Mouse (Mus musculus): ENCODE data around the gene Slco1c1. TPM values are rescaled to one million over a fixed set of nuclear protein-coding genes. Genes with fewer than 3 reads are reported as not detected.

Gene Slco1c1
- total RNA-seq (2021), result 1 to 10 TPM in 1 of 2 experiments, under 1 TPM in 1; 0.97 to 1.0 TPM

DNA sequence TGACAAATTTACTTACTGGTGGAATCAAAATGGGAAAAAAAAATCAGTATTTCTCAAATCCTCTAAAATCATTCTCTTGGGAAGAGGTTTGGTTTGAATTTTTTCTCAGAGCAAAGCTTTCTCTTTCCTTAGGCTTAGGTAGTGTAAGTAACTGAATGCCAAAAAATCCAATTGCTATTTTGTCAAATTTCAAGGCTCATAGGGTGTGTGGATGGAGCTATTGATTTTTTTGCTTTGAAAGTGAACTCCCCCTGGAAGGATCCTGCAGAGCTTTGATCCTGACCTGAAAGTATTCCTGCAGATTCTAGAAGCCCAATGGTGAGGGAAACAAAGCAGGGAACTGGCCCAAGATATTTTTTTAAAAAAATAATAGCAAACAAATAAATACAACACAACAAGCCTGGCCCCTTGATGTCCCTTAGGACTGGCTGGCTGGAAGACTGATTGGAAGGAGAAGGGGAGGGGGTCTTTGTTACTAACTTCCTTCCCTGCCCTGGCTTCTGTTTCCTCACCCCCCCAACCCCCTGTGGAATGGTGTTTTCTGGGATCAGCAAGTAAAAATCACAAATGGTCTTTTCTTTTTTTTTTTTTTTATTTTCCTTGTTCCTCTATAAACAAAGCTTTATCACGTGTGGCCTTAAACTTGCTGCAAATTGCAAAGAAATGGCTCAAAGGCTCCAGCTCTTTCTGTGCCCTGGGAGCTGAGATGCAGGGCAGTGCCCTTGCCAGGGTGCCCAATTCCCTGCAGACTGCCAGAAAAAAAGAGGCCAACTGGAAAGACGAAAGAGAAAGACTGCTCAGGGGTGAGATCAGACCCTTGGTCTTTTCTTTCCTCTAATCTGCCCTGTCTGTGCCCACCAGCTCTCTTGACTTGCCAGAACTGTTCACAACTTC, at the start of gene Slco1c1:
Gene Slco1c1 (plus strand): TSS at position 622 of the 894 bp plus-strand sequence.
- DNase-seq, result no peak

GRCm38 (mm10) chr6:141474696-141475095, 49.5 kb upstream of the Slco1c1 start:
- DNase-seq, result no peak

GRCm38 (mm10) chr6:141485302-141486021, 38.7 kb upstream of the Slco1c1 start:
- peak; percentile 84 for DNase-seq

- DNase-seq, result peak; percentile 18
Measured at GRCm38 (mm10) chr6:141487266-141487665, 36.9 kb upstream of the Slco1c1 start.

DNA sequence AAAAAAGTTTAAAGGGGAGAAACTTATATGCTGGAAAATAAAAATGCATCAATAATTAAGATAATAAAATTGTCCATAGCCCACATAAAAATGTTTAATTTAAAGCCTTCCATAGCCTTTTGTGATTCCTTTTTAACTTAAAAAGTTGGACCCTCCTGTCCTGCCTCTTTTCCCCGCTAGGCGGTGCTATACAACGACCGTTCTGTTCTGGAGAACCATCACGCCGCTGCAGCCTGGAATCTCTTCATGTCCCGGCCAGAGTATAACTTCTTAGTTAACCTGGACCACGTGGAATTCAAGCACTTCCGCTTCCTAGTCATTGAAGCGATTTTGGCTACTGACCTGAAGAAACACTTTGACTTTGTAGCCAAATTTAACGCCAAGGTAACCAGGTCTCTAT, 35.5 kb upstream of the Slco1c1 start:
- DNase-seq, result peak; percentile 81

DNA sequence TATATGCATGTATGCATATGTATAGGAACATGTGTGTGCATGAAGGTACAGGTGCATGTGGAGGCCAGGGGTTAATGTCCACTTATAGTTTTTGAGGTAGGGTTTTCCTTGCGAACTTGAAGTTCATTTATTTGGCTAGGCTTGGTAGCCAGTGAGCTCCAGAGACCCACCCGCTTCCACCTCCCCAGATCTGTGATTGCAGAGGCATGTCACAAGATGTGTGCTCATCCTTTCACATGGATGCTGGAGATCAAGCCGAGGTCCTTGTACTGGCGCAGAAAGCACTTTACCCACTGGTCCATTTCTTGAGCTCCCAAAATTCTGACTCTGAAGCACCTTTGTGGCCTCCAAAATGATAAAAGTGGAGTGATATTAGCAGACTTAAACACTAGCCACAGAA, 29.3 kb upstream of the Slco1c1 start:
- DNase-seq, result no peak

- no peak for DNase-seq
Measured at GRCm38 (mm10) chr6:141495634-141496418, 28.3 kb upstream of the Slco1c1 start.

GRCm38 (mm10) chr6:141499511-141499910, 24.7 kb upstream of the Slco1c1 start:
- peak; percentile 17 for DNase-seq

DNA sequence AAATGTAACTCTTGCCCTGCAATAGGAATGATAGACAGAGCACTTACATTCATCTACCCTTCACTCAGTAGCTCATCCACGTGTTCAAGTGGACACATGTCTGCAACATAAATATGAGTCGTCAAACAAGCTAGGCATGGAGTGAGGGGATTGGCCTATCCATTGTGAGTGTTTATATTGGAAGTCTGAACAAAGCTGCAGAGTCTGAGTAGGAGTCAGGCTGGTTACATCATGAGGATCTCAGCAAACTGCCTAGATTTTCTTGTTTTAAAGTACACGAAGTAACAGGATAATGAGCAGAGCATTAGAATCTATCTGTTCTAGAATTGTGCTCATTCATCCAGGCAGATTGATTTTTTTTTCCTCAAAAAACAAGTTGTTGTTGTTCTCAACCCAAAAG, 23.0 kb upstream of the Slco1c1 start:
- DNase-seq, result no peak

DNA sequence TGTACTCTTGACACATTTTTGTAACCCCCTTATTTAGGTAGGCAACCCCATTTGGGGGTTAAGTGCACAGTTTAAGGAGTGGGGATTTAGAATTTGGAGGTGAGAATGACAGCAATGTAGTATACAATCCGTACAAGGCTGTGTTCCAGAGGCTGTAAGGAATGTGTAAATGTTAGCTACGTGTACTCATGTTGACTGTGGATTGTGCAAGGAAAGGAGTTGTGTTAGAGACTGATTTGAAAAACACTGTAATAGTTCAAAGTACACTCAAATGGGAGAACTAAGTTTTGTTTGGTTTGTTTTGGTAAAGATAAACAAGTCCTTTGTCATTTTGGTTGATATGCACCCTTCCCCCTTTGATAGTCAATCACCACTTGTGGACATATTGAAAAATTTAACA, 1.6 kb upstream of the Slco1c1 start:
- no peak for DNase-seq

DNA sequence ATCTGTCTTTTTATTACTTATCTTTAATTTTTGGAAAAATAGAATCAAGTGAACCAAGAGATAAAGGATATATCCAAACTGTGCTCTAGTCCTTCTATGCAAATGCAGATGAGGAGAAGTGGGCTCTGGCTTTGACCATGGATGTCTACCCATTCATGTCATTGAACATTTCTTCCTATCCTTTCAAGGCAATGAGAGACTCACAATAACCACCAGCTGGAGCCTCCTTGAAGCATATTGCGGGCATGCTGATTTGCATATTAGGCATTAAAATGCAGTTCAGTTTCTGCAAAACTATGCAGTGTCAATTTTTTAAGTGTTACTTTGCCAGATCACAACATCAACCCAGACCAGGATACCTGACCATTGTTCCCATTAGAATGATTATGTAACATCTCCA, 1.6 kb downstream of the Slco1c1 start:
- DNase-seq, result no peak

DNA sequence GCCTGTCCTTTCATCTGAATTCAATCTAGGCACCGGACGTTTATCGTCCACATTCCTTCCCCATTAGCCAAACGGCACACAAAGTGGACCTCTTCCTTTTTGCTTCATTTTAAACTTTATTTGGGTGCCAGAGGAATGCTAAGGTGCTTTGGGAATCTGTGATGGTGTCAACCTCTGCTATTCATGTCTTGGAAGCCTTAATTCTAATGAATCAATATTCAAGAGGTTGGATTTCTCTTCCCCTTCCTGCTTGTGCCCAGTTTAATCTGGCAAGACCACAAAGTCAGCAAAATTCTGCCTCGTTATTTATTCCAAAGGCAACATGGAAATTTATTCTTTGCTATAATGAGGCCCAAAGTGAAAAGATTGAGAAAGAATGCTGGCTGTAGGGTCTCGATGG, 6.7 kb downstream of the Slco1c1 start:
- DNase-seq, result no peak

DNA sequence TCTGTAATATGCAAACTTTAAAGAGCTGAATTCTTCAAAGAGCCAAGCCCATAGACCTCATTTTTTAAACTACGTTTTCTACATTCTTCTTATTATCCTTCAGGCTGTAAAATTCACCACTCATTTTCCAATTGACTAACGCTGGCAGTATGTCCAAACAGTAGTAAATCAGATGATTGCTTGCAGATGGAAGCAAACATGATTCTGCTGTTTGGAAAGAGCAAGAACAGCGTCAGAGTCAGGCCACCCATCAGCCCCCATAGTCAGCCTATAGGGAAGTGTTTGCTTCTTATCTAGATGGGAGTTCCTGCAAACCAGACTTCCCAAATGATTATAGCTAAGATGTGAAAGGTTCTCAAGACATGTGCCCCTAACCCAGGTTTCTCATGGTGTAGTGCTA, 13.1 kb downstream of the Slco1c1 start:
- no peak for DNase-seq

DNA sequence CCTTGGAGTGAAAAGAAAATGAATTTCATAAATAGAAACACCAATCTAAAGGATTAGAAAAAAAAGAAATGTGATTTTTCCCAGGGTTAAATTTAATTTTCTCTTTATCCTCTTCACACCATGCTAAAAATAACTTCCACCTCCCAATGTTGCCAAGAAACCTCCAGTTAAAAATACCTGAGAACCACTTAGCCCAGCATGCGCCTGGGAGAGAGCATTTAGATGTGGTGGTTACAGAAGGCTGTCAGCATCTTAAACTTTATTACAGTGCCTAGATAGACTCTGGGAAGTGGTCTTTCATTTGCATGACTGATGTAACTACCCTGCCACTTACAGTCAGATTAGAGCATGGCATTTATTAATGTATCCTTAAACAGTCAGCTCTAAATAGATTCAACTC, 17.0 kb downstream of the Slco1c1 start:
- DNase-seq, result no peak

DNA sequence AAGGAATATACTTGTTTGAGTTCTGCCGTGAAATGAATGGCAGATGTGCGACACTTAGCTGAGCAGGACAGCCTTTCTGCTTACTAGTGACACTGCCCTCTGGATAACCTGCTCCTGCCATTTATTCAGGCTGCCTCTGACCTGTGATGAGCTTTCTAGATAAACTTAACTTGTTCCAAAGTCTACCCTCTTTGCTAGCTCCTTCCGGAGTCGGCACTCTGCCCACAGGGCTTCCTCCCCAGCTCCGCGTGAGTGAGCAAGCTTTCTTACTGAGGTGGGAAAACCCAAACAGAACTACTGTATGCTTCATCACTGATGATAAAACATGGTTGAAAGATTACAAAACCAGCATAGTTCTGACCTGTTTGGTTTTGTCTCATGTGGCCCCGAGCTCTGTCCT, 19.2 kb downstream of the Slco1c1 start:
- no peak for DNase-seq

- no peak for DNase-seq
Measured at GRCm38 (mm10) chr6:141558118-141558517, 34.0 kb downstream of the Slco1c1 start.

- no peak for DNase-seq
Measured at GRCm38 (mm10) chr6:141567366-141567765, 43.2 kb downstream of the Slco1c1 start.

GRCm38 (mm10) chr6:141567852-141568558, 43.8 kb downstream of the Slco1c1 start:
- DNase-seq, result peak; percentile 27

- DNase-seq, result no peak
Measured at GRCm38 (mm10) chr6:141568559-141568946, 44.4 kb downstream of the Slco1c1 start.

DNA sequence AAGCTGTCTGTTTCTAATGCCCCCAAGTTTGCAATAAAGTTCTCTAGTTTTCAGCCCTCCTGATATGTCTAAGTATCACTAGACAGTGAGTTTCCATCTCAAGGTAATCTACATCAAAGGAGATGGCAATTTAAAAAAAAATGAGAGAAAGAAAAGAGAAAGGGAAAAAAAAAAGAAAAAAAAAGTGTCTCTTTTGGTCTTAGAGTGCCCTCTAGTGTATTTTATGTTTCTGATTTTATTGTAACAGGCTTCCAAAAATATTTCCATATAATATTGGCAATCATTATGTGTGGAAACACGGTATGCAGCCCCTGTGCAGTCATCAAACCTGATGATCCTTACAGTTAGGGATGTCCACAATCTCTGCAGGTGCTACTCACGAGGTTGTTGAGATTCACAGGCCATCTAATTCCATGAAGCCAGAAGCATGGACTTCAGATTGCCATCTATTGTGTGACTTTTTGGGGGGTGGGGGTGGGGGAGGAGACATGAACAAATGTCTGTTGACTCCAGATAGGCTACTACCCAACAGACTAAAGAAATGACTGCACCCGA, 52.6 kb downstream of the Slco1c1 start:
- no peak for DNase-seq

- DNase-seq, result no peak
Measured at GRCm38 (mm10) chr6:141584791-141585403, 60.7 kb downstream of the Slco1c1 start.
